Mouse (Mus musculus) lung, postnatal 36 days (tissue): ENCODE measurements at regions not wholly inside any gene's neighbourhood (a gene's known extent, or its start where the extent isn't known, plus 50 kb on each side); places are given as distances from the start of the nearest gene placed in this dataset.

Experiments
- DNase-seq: peaks from one replicate; pipeline ENCODE4 v3.0.0; 2022; ENCODE audit warnings: mixed read lengths

DNA sequence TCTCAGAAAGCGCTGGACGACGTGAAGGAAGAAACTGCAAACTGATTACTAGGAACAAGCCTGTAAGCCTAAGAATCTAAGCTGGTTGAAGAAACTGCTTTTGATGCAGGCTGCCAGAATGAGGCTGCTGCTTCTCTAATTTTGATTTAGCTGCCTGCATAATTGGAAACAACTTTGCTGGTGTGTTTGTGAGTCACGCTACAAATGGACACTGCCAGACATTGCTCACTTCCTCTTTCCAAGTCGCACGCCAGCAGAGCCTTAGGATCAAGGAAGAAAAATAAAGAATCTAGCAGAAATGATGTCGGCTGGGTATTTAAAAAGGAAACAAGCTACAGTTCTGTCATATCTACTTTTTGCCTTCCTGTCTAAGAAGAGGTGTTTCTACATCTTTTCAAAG lies 81.0 kb downstream of the A730046J19Rik start:
- peak; percentile 1 for DNase-seq

DNA sequence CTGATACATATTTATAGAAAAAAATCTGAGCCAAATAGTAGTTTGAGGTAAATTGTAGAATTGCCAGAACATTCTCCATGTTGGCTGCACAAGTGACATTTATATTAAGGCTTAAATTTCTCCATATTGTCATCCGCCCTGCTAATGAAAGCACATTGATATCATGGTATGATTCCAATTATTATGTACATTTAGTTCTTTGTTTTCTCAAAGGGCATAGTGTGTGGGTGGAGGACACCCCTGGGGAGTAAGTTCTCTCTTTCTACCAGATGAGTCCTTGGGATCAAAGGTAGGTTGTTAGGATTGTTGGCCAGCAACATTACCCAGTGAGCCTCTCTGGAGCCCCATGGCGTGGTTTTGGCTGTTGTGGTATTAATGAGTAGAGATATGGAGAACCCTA lies 51.7 kb upstream of the Alg13 start:
- no peak for DNase-seq
